12 mouse cellular contexts compared by ENCODE assay signal in the genomic region with DNA sequence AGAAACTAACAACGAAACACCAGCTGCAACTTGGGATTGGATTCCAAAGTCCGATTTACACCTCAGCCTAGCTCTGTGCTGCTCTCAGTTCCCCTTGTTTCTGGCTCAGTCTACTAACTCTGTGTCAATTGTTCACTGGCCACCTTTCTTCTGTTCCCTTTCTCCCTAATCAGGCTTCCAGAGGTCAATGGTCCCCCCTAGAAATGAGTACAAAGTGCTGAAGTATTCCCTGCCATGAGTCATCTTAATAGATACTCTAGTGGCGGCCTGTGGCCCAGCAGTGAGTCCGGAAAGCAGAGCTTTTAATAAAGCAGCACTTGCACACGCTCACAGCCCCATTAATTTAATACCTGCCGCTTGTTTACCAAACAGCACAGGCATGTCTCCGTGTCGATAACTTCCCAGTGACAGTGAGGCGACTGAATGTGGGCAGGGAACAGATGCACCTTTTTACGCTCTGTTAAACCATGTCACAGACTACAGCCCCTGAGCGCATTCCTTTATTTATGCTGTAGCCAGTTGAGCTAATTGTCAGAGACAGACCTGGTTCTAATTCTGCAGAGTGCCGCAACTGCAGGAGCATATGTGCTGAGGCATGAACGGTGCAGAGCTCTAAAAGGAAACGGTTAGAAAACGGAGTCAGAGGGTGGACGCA.
DNase-seq lines count a peak whose midpoint lies in the region; ATAC-seq lines count a peak whose summit lies in the region.
"Had no signal": no experiment of that assay in that cellular context is flagged by ENCODE, and none has a peak within 500 bp of the region (broad histone marks: within the 10 kb centered on the region; RNA-seq: fewer than 3 reads in every experiment).

No protein-coding gene starts in this region.

- DNase-seq in forebrain, embryonic 10.5 days (ENCODE audit: extremely low spot score, low spot score) = no peak
- DNase-seq in ZHBTc4 (ENCODE audit: low read depth, low spot score) = peak; percentile 4
- peak; percentile 56 for DNase-seq in limb, embryonic 11.5 days (ENCODE audit: low spot score)
- no peak for DNase-seq in spleen, postnatal 36 days (ENCODE audit: low spot score in 2 of 2)
- DNase-seq in right cerebral cortex, postnatal 10 days (ENCODE audit: low spot score in 2 of 2) = no peak
- no peak for DNase-seq in adrenal gland, adult 18-20 months (ENCODE audit: low spot score in 2 of 2)
- DNase-seq: lung, postnatal 4 days; thymus, adult 2 months had no signal

- no peaks in the 10 kb centered on the region for H3K27me3 ChIP-seq in forebrain, embryonic 10.5 days (ENCODE audit: poor library complexity, severe bottlenecking)
- no peaks in the 10 kb centered on the region for H3K27me3 ChIP-seq in forebrain, embryonic 16.5 days (replicated peaks; ENCODE audit: control insufficient read depth, insufficient read depth, low read length)
- H3K27me3 ChIP-seq in hindbrain, embryonic 15.5 days = no peaks in the 10 kb centered on the region
- H3K27me3 ChIP-seq in limb, embryonic 11.5 days (ENCODE audit: control insufficient read depth, insufficient read depth, low read length) = no peaks in the 10 kb centered on the region
- H3K27me3 ChIP-seq: heart, embryonic 15.5 days had no signal

- WGBS in forebrain, embryonic 10.5 days = 62% methylated on average over 16 of the region's 16 CpGs
- WGBS in forebrain, embryonic 16.5 days = 40% methylated on average over 16 of the region's 16 CpGs
- 47% methylated on average over 16 of the region's 16 CpGs for WGBS in hindbrain, embryonic 15.5 days
- 19% methylated on average over 16 of the region's 16 CpGs for WGBS in limb, embryonic 11.5 days

- H3K36me3 ChIP-seq in forebrain, embryonic 10.5 days (replicated peaks) = no peaks in the 10 kb centered on the region
- H3K36me3 ChIP-seq in forebrain, embryonic 16.5 days (ENCODE audit: control insufficient read depth, insufficient read depth) = no peaks in the 10 kb centered on the region
- no peaks in the 10 kb centered on the region for H3K36me3 ChIP-seq in hindbrain, embryonic 15.5 days
- no peaks in the 10 kb centered on the region for H3K36me3 ChIP-seq in limb, embryonic 11.5 days (ENCODE audit: control insufficient read depth, insufficient read depth, low read length)
- H3K36me3 ChIP-seq: heart, embryonic 15.5 days had no signal

- peaks cover 32% of the 10 kb centered on the region for H3K4me1 ChIP-seq in forebrain, embryonic 10.5 days
- H3K4me1 ChIP-seq in forebrain, embryonic 16.5 days (replicated peaks; ENCODE audit: control insufficient read depth, insufficient read depth, low read length) = no peaks in the 10 kb centered on the region; the same call in 1 of the 2 replicates
- H3K4me1 ChIP-seq in hindbrain, embryonic 15.5 days (replicated peaks) = peaks cover 6% of the 10 kb centered on the region; the same call in 1 of the 2 replicates
- peaks cover 28% of the 10 kb centered on the region for H3K4me1 ChIP-seq in limb, embryonic 11.5 days (ENCODE audit: control insufficient read depth, insufficient read depth, low read length)
- H3K4me1 ChIP-seq: heart, embryonic 15.5 days had no signal

- H3K27ac ChIP-seq in forebrain, embryonic 10.5 days = peak overlapping the region; percentile 25; the same call in 1 of the 2 replicates
- H3K27ac ChIP-seq in forebrain, embryonic 16.5 days (ENCODE audit: low read length) = no peak overlapping the region
- no peak overlapping the region for H3K27ac ChIP-seq in hindbrain, embryonic 15.5 days (replicated peaks)
- H3K27ac ChIP-seq in limb, embryonic 11.5 days (replicated peaks; ENCODE audit: low read depth, low read length) = peak overlapping the region; percentile 65
- H3K27ac ChIP-seq: heart, embryonic 15.5 days had no signal

- no peak for ATAC-seq in forebrain, embryonic 16.5 days
- ATAC-seq in hindbrain, embryonic 15.5 days (ENCODE audit: low FRiP score, low read depth) = 0 out of 2 replicates have a peak, but pooled peaks have one; percentile 59
- ATAC-seq in limb, embryonic 11.5 days (ENCODE audit: insufficient number of reproducible peaks, low FRiP score, low TSS enrichment, low read depth) = no peak

- H3K9me3 ChIP-seq in forebrain, embryonic 10.5 days = no peaks in the 10 kb centered on the region
- H3K9me3 ChIP-seq in forebrain, embryonic 16.5 days (ENCODE audit: control insufficient read depth, low read length) = no peaks in the 10 kb centered on the region
- H3K9me3 ChIP-seq in hindbrain, embryonic 15.5 days = no peaks in the 10 kb centered on the region
- H3K9me3 ChIP-seq in limb, embryonic 11.5 days (ENCODE audit: control insufficient read depth, low read length) = no peaks in the 10 kb centered on the region
- H3K9me3 ChIP-seq: heart, embryonic 15.5 days had no signal

- H3K4me3 ChIP-seq in forebrain, embryonic 10.5 days = no peak overlapping the region
- no peak overlapping the region for H3K4me3 ChIP-seq in forebrain, embryonic 16.5 days (replicated peaks; ENCODE audit: low read length)
- no peak overlapping the region for H3K4me3 ChIP-seq in hindbrain, embryonic 15.5 days
- H3K4me3 ChIP-seq in limb, embryonic 11.5 days (ENCODE audit: low read depth, low read length) = no peak overlapping the region
- H3K4me3 ChIP-seq: erythroblast, embryonic 14.5 days; heart, embryonic 15.5 days had no signal

- no peak overlapping the region for H3K4me2 ChIP-seq in forebrain, embryonic 16.5 days (ENCODE audit: low read length)
- peak overlapping the region; percentile 33 for H3K4me2 ChIP-seq in hindbrain, embryonic 15.5 days
- peak overlapping the region; percentile 22 for H3K4me2 ChIP-seq in limb, embryonic 11.5 days (ENCODE audit: low read depth, severe bottlenecking)
- H3K4me2 ChIP-seq: heart, embryonic 15.5 days had no signal

- no peak overlapping the region for H3K9ac ChIP-seq in forebrain, embryonic 16.5 days (replicated peaks; ENCODE audit: low read depth, low read length)
- no peak overlapping the region for H3K9ac ChIP-seq in hindbrain, embryonic 15.5 days
- H3K9ac ChIP-seq in limb, embryonic 11.5 days (ENCODE audit: low read length) = peak overlapping the region; percentile 34
- H3K9ac ChIP-seq: heart, embryonic 15.5 days had no signal

Comparison
In these comparisons a context has a peak if more than half of its experiments do, and no peak if none do; other contexts are left out.
1. H3K27ac ChIP-seq: peak in forebrain, embryonic 10.5 days (single experiment) and limb, embryonic 11.5 days (single experiment); none in forebrain, embryonic 16.5 days (single experiment) and hindbrain, embryonic 15.5 days (single experiment).
2. DNase-seq: peak in ZHBTc4 (single experiment) and limb, embryonic 11.5 days (single experiment); none in forebrain, embryonic 10.5 days (single experiment), spleen, postnatal 36 days (0 of 2), right cerebral cortex, postnatal 10 days (0 of 2) and adrenal gland, adult 18-20 months (0 of 2).